Mouse (Mus musculus): ENCODE data around the gene Jagn1.

The Jagn1 gene

GRCm38 (mm10) chr6:113435664-113436205 lies 6.6 kb upstream of the Jagn1 start, which contains the start of gene Cidec:
Gene Cidec (minus strand): TSS chr6:113435760.
- no peak for DNase-seq

- DNase-seq: no peak
Observed at GRCm38 (mm10) chr6:113437135-113437534, 5.2 kb upstream of the Jagn1 start.

- no peak for DNase-seq
Observed at GRCm38 (mm10) chr6:113438721-113439430, 3.5 kb upstream of the Jagn1 start.

- DNase-seq: no peak
Observed at GRCm38 (mm10) chr6:113440686-113441085, 1.7 kb upstream of the Jagn1 start.

GRCm38 (mm10) chr6:113441147-113441680 lies 1.2 kb upstream of the Jagn1 start:
- DNase-seq: peak; percentile 79 to 85

- DNase-seq: no peak
Observed at GRCm38 (mm10) chr6:113442087-113442441, 305 bp upstream of the Jagn1 start.

- DNase-seq: no peak
Observed at GRCm38 (mm10) chr6:113443091-113443490, 722 bp downstream of the Jagn1 start.

- no peak for DNase-seq
Observed at GRCm38 (mm10) chr6:113444207-113444965, 2.0 kb downstream of the Jagn1 start.

- peak in 1 of 2 experiments; percentile 15 for DNase-seq
Observed at GRCm38 (mm10) chr6:113447639-113448038, 5.3 kb downstream of the Jagn1 start.

GRCm38 (mm10) chr6:113451839-113452238 lies 9.5 kb downstream of the Jagn1 start:
- no peak for DNase-seq

GRCm38 (mm10) chr6:113455007-113455406 lies 12.6 kb downstream of the Jagn1 start:
- DNase-seq: no peak

GRCm38 (mm10) chr6:113457952-113458534 lies 15.7 kb downstream of the Jagn1 start, which contains the start of gene Il17re:
Gene Il17re (plus strand): TSS chr6:113458484.
- DNase-seq: no peak

- peak; percentile 36 to 40 for DNase-seq
Observed at GRCm38 (mm10) chr6:113458635-113459034, 16.3 kb downstream of the Jagn1 start.

- DNase-seq: no peak
Observed at GRCm38 (mm10) chr6:113464040-113464439, 21.7 kb downstream of the Jagn1 start.

GRCm38 (mm10) chr6:113465602-113466001 lies 23.2 kb downstream of the Jagn1 start:
- DNase-seq: no peak

GRCm38 (mm10) chr6:113468512-113468911 lies 26.1 kb downstream of the Jagn1 start:
- no peak for DNase-seq

- DNase-seq: peak; percentile 69 to 74
Observed at GRCm38 (mm10) chr6:113469021-113469420, 26.7 kb downstream of the Jagn1 start.

- peak; percentile 78 to 82 for DNase-seq
Observed at GRCm38 (mm10) chr6:113469432-113469831, 27.1 kb downstream of the Jagn1 start.

- DNase-seq: no peak
Observed at GRCm38 (mm10) chr6:113471297-113471936, 29.0 kb downstream of the Jagn1 start, which contains the start of gene Il17rc. Gene Il17rc (plus strand): TSS chr6:113471427.

- DNase-seq: no peak
Observed at GRCm38 (mm10) chr6:113472061-113472460, 29.7 kb downstream of the Jagn1 start.

- DNase-seq: no peak
Observed at GRCm38 (mm10) chr6:113473246-113473645, 30.9 kb downstream of the Jagn1 start.

GRCm38 (mm10) chr6:113473715-113474114 lies 31.3 kb downstream of the Jagn1 start:
- DNase-seq: no peak

Measured in cerebellum, postnatal 36 days (tissue).